Mouse (Mus musculus) small intestine, adult 2 months (tissue): ENCODE data around the gene Dock3. TPM values are rescaled to one million over a fixed set of nuclear protein-coding genes. Genes with fewer than 3 reads are reported as not detected.

ENCODE experiments used
- H3K27ac ChIP-seq: fragments of 200-500 bp; 2 replicates; pipeline ENCODE4 v1.5.1; 2012; ENCODE audit warnings: low read depth, low read length, control low read depth, inconsistent platforms; ENCODE audit not compliant: insufficient read depth
- H3K27me3 ChIP-seq: fragments of 200-500 bp; 2 replicates; pipeline ENCODE4 v1.6.1; 2012; ENCODE audit warnings: mild to moderate bottlenecking, moderate library complexity, low read length, inconsistent platforms; ENCODE audit not compliant: control insufficient read depth, insufficient read depth
- H3K36me3 ChIP-seq: fragments of 200-500 bp; 2 replicates; pipeline ENCODE4 v1.6.1; 2012; ENCODE audit warnings: mild to moderate bottlenecking, low read length, control low read depth, inconsistent platforms; ENCODE audit not compliant: control insufficient read depth, insufficient read depth
- H3K4me1 ChIP-seq: fragments of 200-500 bp; 2 replicates; pipeline ENCODE4 v1.6.1; 2012; ENCODE audit warnings: low read length, inconsistent platforms, mixed read lengths; ENCODE audit not compliant: control insufficient read depth, insufficient read depth, insufficient read length
- H3K4me3 ChIP-seq: fragments of 200-500 bp; 2 replicates; pipeline ENCODE4 v1.5.1; 2012; ENCODE audit warnings: low read depth, mild to moderate bottlenecking, control low read depth, inconsistent platforms, low read length, moderate library complexity
- CTCF ChIP-seq: fragments of 200-500 bp; IDR thresholded peaks from 2 replicates; pipeline ENCODE4 v1.5.1; 2012; ENCODE audit warnings: low read depth, mild to moderate bottlenecking, control low read depth, inconsistent platforms, low read length, moderate library complexity, mixed read lengths; ENCODE audit not compliant: insufficient replicate concordance, insufficient read length; ENCODE audit errors: extremely low read depth
- POLR2A ChIP-seq: fragments of 200-500 bp; IDR thresholded peaks from 2 replicates; pipeline ENCODE4 v1.6.1; 2012; ENCODE audit warnings: low read depth, mild to moderate bottlenecking, control low read depth, inconsistent platforms, low read length, moderate library complexity
- WGBS: fragments of 180-500 bp; shearing (Covaris S2); methylation state at CpG from one replicate; pipeline ENCODE4 v1.1.7; 2018; 5-methylcytosine and 5-hydroxymethylcytosine counted together
- polyA plus RNA-seq: library from polyadenylated mRNA; depleted of rRNA; stranded (reverse); fragments of >200 nt; gene quantifications from 2 replicates; pipeline ENCODE4 v1.2.3, GENCODE M21; 2012

The Dock3 gene
- polyA plus RNA-seq, 1 experiment = 3.1 TPM

DNA sequence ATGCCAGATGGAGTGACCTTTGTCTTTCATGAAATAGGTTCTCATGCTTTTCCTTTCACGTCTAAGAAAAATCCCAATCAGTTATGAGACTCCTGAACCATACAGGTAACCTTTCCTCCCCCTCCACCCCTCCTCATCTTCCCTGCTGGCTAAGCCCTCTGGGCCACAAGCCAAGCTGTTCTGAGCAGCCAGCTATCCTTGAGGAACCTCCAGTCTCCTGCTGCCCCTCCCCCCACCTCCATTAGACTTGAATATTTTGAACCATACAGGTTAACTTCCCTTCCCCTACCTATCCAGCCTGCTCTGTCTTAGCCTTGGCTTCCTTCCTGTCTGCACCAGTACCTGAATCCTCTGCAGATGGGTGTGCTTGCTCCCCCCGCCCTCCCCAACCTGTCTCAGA, 204.1 kb downstream of the Dock3 start:
- Histone ChIP-seq H3K36me3 (no peaks in the 10 kb centered on the region), H3K27ac (no peak overlapping the region), H3K4me3 (no peak overlapping the region), H3K4me1 (no peaks in the 10 kb centered on the region), H3K27me3 (no peaks in the 10 kb centered on the region)
- TF ChIP-seq CTCF = no peak
- TF ChIP-seq POLR2A = no peak
- WGBS = 46% methylated on average over 2 of the region's 2 CpGs

DNA sequence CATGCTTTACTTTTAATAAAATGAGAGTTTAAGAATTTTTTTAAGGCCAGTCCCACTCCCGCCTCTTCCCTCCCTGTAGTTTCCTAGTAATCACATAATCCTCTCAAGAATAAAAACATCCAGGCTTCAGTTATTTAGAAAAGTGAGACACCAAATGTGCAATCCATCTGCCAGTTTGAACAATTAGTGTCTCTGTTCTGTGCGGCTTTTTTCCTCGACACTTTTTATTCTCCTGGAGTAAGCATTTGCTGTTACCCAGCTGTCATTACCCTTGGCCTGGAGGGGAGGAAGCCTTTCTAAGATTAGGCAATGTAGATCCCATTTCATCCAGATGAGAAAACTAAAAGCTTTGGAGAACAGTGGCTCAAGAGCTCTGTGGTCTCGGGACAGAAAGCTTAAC, 221.9 kb downstream of the Dock3 start:
- Histone ChIP-seq H3K27me3 (no peaks in the 10 kb centered on the region), H3K4me3 (no peak overlapping the region), H3K36me3 (no peaks in the 10 kb centered on the region), H3K4me1 (no peaks in the 10 kb centered on the region), H3K27ac (no peak overlapping the region)
- WGBS = 81% methylated on average over 4 of the region's 4 CpGs
- TF ChIP-seq CTCF (no peak), POLR2A (no peak)

DNA sequence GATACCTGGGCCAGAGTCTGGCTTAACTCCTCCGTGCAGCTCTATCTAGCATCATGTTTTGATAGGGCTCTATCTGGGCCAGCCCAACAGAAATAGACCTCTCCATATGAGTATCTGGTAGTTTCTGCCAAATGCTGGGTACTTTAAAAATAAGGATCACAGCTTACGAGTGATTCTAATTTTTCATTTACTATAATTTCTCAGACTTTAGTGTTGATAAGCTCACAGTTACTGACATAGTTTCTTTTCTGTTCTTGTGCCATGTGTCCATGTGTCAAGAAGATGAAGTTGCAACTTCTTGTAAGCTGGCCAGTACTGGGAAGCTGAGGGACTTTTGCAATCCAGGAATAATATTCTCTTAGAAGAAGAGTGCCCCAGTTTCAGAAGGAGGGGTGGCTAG, 228.5 kb downstream of the Dock3 start:
- H3K27ac ChIP-seq = no peak overlapping the region
- WGBS = 83% methylated on average over 2 of the region's 2 CpGs
- TF ChIP-seq CTCF = no peak
- TF ChIP-seq POLR2A = no peak
- H3K27me3 ChIP-seq = no peaks in the 10 kb centered on the region
- no peaks in the 10 kb centered on the region for H3K36me3 ChIP-seq
- no peak overlapping the region for H3K4me3 ChIP-seq
- H3K4me1 ChIP-seq = no peaks in the 10 kb centered on the region

DNA sequence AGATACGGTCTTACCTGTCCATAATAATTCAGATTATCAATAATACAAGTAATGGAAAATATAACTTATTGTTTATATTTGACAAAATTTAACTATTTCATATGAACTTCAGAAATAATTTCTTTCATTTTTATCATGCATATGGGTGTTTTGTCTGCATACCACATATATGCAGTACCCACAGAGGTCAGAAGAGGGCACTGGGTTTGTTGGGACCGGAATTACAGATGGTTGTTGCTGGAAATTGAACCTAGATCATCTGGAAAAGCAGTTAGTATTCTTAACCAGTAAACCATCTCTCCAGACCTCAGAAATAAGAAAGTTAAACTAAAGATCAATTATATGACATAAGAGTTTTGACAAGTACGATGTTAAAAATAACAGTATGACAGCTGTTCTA, 261.0 kb downstream of the Dock3 start:
- TF ChIP-seq CTCF = no peak
- no peak for TF ChIP-seq POLR2A
- Histone ChIP-seq H3K27ac (no peak overlapping the region), H3K36me3 (no peaks in the 10 kb centered on the region), H3K4me1 (no peaks in the 10 kb centered on the region), H3K4me3 (no peak overlapping the region), H3K27me3 (no peaks in the 10 kb centered on the region)
- WGBS = 57% methylated on average over 3 of the region's 3 CpGs

DNA sequence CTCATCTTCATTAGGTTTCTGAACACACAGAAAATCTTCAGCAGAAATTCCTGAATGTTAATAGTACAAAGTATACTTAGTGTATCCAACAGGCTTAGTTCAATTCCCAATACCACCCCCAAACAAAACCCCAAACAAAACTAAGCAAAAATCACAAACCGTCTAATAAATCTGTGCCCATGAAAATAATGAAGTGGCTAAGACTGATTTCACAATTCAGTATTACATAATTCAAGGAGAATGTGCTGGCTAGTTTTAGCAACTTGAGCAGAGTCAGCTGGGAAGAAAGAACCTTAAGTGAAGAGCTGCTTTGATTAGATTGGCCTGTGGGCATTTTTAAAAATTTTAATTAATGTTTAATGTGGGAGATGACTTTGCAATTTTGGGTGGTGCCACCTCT, 273.3 kb downstream of the Dock3 start:
- WGBS = 66% methylated on average over 1 of the region's 1 CpGs
- Histone ChIP-seq H3K27me3 (no peaks in the 10 kb centered on the region), H3K4me3 (no peak overlapping the region), H3K4me1 (no peaks in the 10 kb centered on the region), H3K27ac (no peak overlapping the region), H3K36me3 (no peaks in the 10 kb centered on the region)
- no peak for TF ChIP-seq CTCF

DNA sequence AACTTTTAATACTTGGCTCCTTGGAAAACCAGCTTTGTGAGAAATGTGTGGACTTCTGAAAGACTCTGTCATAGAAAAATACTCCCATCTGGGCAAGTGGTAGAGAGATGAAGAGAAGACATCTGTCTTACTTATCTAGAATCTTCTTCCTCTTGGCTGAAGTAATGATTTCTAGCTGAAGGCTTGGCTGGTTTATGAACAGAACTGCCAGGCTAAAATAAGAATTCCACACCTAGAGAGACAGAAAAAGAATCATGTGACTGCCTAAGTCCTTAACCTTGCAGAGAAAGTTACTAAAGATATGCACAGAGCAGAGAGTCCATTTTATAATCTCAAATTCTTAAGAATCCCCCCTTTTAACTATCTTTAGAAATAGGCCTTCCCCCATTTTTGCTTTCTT, 276.2 kb downstream of the Dock3 start:
- Histone ChIP-seq H3K36me3 (no peaks in the 10 kb centered on the region), H3K4me1 (no peaks in the 10 kb centered on the region), H3K27me3 (no peaks in the 10 kb centered on the region), H3K27ac (no peak overlapping the region), H3K4me3 (no peak overlapping the region)
- TF ChIP-seq CTCF (no peak), POLR2A (no peak)

DNA sequence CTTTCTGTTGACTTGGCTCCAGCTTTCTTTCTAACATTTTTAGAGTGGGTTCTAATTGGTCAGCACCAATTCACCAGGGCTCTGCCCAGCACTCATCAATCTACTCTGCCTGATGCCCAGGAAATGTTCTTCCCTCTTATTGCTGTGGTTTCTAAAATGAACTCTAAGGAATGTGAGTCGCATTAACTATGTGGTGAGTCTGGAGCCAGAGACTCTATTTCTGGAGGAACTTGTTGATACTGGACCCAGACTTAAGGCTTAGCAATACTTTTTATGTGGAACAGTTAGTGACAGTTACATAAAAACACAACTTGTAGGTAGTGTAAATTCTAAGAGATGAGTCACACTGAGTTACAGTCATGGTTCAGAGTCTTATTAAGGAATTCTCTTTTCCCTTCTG, 296.7 kb downstream of the Dock3 start:
- Histone ChIP-seq H3K4me3 (no peak overlapping the region), H3K36me3 (no peaks in the 10 kb centered on the region), H3K27me3 (no peaks in the 10 kb centered on the region), H3K4me1 (no peaks in the 10 kb centered on the region), H3K27ac (no peak overlapping the region)
- 83% methylated on average over 1 of the region's 1 CpGs for WGBS
- TF ChIP-seq POLR2A = no peak
- TF ChIP-seq CTCF = no peak

DNA sequence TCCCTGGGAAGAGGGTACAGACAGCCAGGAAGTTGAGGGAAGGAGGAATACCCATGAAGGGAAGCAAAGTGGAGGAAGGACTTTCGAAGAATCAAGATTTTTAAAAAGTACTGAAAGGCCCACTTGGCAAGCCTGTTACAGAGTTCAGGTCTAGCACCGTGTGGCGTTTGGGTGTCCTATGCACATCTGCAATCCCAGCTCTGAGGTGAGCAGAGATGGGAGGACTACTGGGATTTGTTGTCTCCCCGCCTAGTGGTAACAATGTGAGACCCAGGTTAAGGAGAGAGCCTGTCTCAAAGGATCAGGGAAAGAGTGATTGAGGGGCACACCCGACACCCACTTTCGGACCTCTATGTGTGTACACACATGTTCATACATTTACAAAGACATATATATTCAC, 316.8 kb downstream of the Dock3 start:
- TF ChIP-seq CTCF = no peak
- no peak for TF ChIP-seq POLR2A
- 90% methylated on average over 6 of the region's 6 CpGs for WGBS

More for the DNA sequence above, 316.8 kb downstream of the Dock3 start:
- Histone ChIP-seq H3K4me3 (no peak overlapping the region), H3K36me3 (no peaks in the 10 kb centered on the region), H3K27ac (no peak overlapping the region), H3K4me1 (no peaks in the 10 kb centered on the region), H3K27me3 (no peaks in the 10 kb centered on the region)
